Mouse (Mus musculus): ENCODE results near the gene Cacng3.

Cacng3 gene

GRCm38 (mm10) chr7:122716299-122716698 lies 46.0 kb downstream of the Cacng3 start:
- intact Hi-C loops (cut with DNase I) = no loop called here

GRCm38 (mm10) chr7:122718540-122718939 lies 48.2 kb downstream of the Cacng3 start:
- intact Hi-C loops (cut with DNase I) = no loop called here

- intact Hi-C loops (cut with DNase I) = no loop called here
Observed at GRCm38 (mm10) chr7:122723358-122723876, 53.1 kb downstream of the Cacng3 start.

GRCm38 (mm10) chr7:122726376-122726775 lies 56.1 kb downstream of the Cacng3 start:
- intact Hi-C loops (cut with DNase I) = no loop called here

GRCm38 (mm10) chr7:122728186-122728585 lies 57.9 kb downstream of the Cacng3 start:
- intact Hi-C loops (cut with DNase I) = no loop called here

- intact Hi-C loops (cut with DNase I) = no loop called here
Observed at GRCm38 (mm10) chr7:122728846-122729245, 58.6 kb downstream of the Cacng3 start.

- intact Hi-C loops (cut with DNase I) = no loop called here
Observed at GRCm38 (mm10) chr7:122735323-122735722, 65.0 kb downstream of the Cacng3 start.

GRCm38 (mm10) chr7:122738541-122738940 lies 68.2 kb downstream of the Cacng3 start:
- intact Hi-C loops (cut with DNase I) = no loop called here

GRCm38 (mm10) chr7:122740663-122741062 lies 70.4 kb downstream of the Cacng3 start:
- intact Hi-C loops (cut with DNase I) = no loop called here

GRCm38 (mm10) chr7:122755920-122756603 lies 85.8 kb downstream of the Cacng3 start:
- intact Hi-C loops (cut with DNase I) = no loop called here

GRCm38 (mm10) chr7:122758645-122759044 lies 88.4 kb downstream of the Cacng3 start:
- intact Hi-C loops (cut with DNase I) = no loop called here

- intact Hi-C loops (cut with DNase I) = no loop called here
Observed at GRCm38 (mm10) chr7:122764506-122764905, 94.2 kb downstream of the Cacng3 start.

GRCm38 (mm10) chr7:122768292-122769020 lies 98.2 kb downstream of the Cacng3 start:
- intact Hi-C loops (cut with DNase I) = no loop called here

GRCm38 (mm10) chr7:122779601-122780000 lies 109.3 kb downstream of the Cacng3 start:
- intact Hi-C loops (cut with DNase I) = no loop called here

GRCm38 (mm10) chr7:122789929-122790328 lies 119.6 kb downstream of the Cacng3 start:
- intact Hi-C loops (cut with DNase I) = no loop called here

GRCm38 (mm10) chr7:122793655-122794346 lies 123.5 kb downstream of the Cacng3 start:
- intact Hi-C loops (cut with DNase I) = no loop called here

- intact Hi-C loops (cut with DNase I) = no loop called here
Observed at GRCm38 (mm10) chr7:122795140-122795539, 124.8 kb downstream of the Cacng3 start.

- intact Hi-C loops (cut with DNase I) = no loop called here
Observed at GRCm38 (mm10) chr7:122800821-122801220, 130.5 kb downstream of the Cacng3 start.

GRCm38 (mm10) chr7:122803839-122804496 lies 133.7 kb downstream of the Cacng3 start:
- intact Hi-C loops (cut with DNase I) = no loop called here

- intact Hi-C loops (cut with DNase I) = no loop called here
Observed at GRCm38 (mm10) chr7:122806531-122806930, 136.2 kb downstream of the Cacng3 start.

GRCm38 (mm10) chr7:122813724-122814123 lies 143.4 kb downstream of the Cacng3 start:
- intact Hi-C loops (cut with DNase I) = no loop called here

Measured in adrenal gland (tissue).